Mouse (Mus musculus): ENCODE data around the gene Alkbh7. TPM values are rescaled to one million over a fixed set of nuclear protein-coding genes. Genes with fewer than 3 reads are reported as not detected.

Alkbh7 gene
- polyA plus RNA-seq, 1 experiment from 2014 or later: 31.3 TPM

DNA sequence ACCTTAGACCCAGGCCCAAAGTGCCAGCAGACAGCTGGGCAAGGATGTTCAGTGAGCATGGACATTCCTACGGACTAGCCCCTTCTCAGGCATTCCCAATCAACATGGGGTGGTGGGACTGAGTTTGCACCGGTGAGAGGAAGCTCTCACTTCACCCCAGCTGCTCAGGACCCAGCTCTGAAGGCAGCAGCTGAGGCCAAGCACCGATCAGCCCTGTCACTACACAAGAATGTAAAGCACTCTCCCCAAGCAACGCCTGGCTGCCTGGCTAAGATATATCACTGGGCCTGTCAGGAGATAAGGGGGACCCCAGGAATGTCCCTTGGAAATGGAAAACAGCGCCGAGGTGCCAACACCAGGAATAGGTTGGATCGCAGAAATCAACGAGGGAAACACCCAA lies 4.1 kb downstream of the Alkbh7 start:
- Histone ChIP-seq H3K4me2 (replicated peaks; ENCODE audit: low read depth, low read length) (no peak overlapping the region), H3K27me3 (replicated peaks; ENCODE audit: insufficient read depth, low read length) (no peaks in the 10 kb centered on the region), H3K9ac (replicated peaks; ENCODE audit: low read depth) (no peak overlapping the region), H3K9me3 (ENCODE audit: low read length) (no peaks in the 10 kb centered on the region), H3K4me3 (ENCODE audit: low read depth, low read length) (no peak overlapping the region), H3K36me3 (ENCODE audit: insufficient read depth, low read length) (peaks cover 24% of the 10 kb centered on the region), H3K27ac (ENCODE audit: low read length) (no peak overlapping the region), H3K4me1 (ENCODE audit: insufficient read depth, low read depth, low read length) (no peaks in the 10 kb centered on the region; the same call in 1 of the 2 replicates)
- DNase-seq (ENCODE audit: low spot score) (no peak), ATAC-seq (no peak)
- no peak for TF ChIP-seq CTCF (IDR thresholded peaks at IDR 0.05)
- TF ChIP-seq EP300 (IDR thresholded peaks at IDR 0.05): no peak
- 44% methylated on average over 8 of the region's 8 CpGs for WGBS

GRCm38 (mm10) chr17:57003994-57004393 lies 6.9 kb downstream of the Alkbh7 start:
- DNase-seq (ENCODE audit: low spot score): no peak
- H3K27ac ChIP-seq (ENCODE audit: low read length): no peak overlapping the region
- no peaks in the 10 kb centered on the region for H3K4me1 ChIP-seq (ENCODE audit: insufficient read depth, low read depth, low read length)
- WGBS: 92% methylated on average over 7 of the region's 7 CpGs
- no peaks in the 10 kb centered on the region for H3K9me3 ChIP-seq (ENCODE audit: low read length)
- no peak overlapping the region for H3K4me2 ChIP-seq (replicated peaks; ENCODE audit: low read depth, low read length)
- TF ChIP-seq EP300 (IDR thresholded peaks at IDR 0.05) (no peak), CTCF (IDR thresholded peaks at IDR 0.05) (no peak)
- H3K9ac ChIP-seq (replicated peaks; ENCODE audit: low read depth): no peak overlapping the region
- ATAC-seq: no peak
- no peak overlapping the region for H3K4me3 ChIP-seq (ENCODE audit: low read depth, low read length)
- peaks cover 31% of the 10 kb centered on the region for H3K36me3 ChIP-seq (ENCODE audit: insufficient read depth, low read length)
- H3K27me3 ChIP-seq (replicated peaks; ENCODE audit: insufficient read depth, low read length): no peaks in the 10 kb centered on the region

GRCm38 (mm10) chr17:57007137-57007905 lies 10.2 kb downstream of the Alkbh7 start:
- no peaks in the 10 kb centered on the region for H3K9me3 ChIP-seq (ENCODE audit: low read length)
- DNase-seq (ENCODE audit: low spot score): no peak
- H3K27me3 ChIP-seq (replicated peaks; ENCODE audit: insufficient read depth, low read length): no peaks in the 10 kb centered on the region
- no peak overlapping the region for H3K4me3 ChIP-seq (ENCODE audit: low read depth, low read length)
- no peak overlapping the region for H3K27ac ChIP-seq (ENCODE audit: low read length)
- TF ChIP-seq EP300 (IDR thresholded peaks at IDR 0.05) (no peak), CTCF (IDR thresholded peaks at IDR 0.05) (peak; percentile 49)
- no peak overlapping the region for H3K4me2 ChIP-seq (replicated peaks; ENCODE audit: low read depth, low read length)
- H3K36me3 ChIP-seq (ENCODE audit: insufficient read depth, low read length): peaks cover 28% of the 10 kb centered on the region
- WGBS: 90% methylated on average over 13 of the region's 13 CpGs
- H3K9ac ChIP-seq (replicated peaks; ENCODE audit: low read depth): no peak overlapping the region
- no peaks in the 10 kb centered on the region for H3K4me1 ChIP-seq (ENCODE audit: insufficient read depth, low read depth, low read length)
- ATAC-seq: no peak

DNA sequence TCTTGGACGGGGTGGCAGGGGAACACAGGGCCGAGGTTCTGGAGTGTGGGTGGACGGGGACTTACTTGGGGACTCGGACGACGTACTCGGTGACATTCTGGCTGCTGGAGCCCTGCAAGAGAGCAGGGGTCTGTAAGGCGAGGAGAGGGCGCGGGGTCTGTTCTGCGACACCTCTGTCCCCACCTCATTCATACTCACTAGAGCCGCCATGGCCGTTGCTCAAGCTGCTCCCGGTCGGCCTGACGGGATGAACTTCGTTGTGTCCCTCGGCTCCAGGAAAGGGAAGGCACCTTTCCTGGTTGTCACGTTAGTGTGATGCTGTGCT lies 13.7 kb downstream of the Alkbh7 start:
- ATAC-seq: peak; percentile 31
- no peaks in the 10 kb centered on the region for H3K4me1 ChIP-seq (ENCODE audit: insufficient read depth, low read depth, low read length)
- peaks cover 8% of the 10 kb centered on the region; the same call in 1 of the 2 replicates for H3K36me3 ChIP-seq (ENCODE audit: insufficient read depth, low read length)
- H3K27me3 ChIP-seq (replicated peaks; ENCODE audit: insufficient read depth, low read length): no peaks in the 10 kb centered on the region
- H3K4me2 ChIP-seq (replicated peaks; ENCODE audit: low read depth, low read length): peak overlapping the region; percentile 65
- no peaks in the 10 kb centered on the region for H3K9me3 ChIP-seq (ENCODE audit: low read length)
- peak overlapping the region; percentile 82 for H3K27ac ChIP-seq (ENCODE audit: low read length)
- peak overlapping the region; percentile 68 for H3K4me3 ChIP-seq (ENCODE audit: low read depth, low read length)
- under 1% methylated on average over 19 of the region's 19 CpGs for WGBS
- peak overlapping the region; percentile 69 for H3K9ac ChIP-seq (replicated peaks; ENCODE audit: low read depth)
- no peak for DNase-seq (ENCODE audit: low spot score)
- TF ChIP-seq EP300 (IDR thresholded peaks at IDR 0.05) (no peak), CTCF (IDR thresholded peaks at IDR 0.05) (no peak)

DNA sequence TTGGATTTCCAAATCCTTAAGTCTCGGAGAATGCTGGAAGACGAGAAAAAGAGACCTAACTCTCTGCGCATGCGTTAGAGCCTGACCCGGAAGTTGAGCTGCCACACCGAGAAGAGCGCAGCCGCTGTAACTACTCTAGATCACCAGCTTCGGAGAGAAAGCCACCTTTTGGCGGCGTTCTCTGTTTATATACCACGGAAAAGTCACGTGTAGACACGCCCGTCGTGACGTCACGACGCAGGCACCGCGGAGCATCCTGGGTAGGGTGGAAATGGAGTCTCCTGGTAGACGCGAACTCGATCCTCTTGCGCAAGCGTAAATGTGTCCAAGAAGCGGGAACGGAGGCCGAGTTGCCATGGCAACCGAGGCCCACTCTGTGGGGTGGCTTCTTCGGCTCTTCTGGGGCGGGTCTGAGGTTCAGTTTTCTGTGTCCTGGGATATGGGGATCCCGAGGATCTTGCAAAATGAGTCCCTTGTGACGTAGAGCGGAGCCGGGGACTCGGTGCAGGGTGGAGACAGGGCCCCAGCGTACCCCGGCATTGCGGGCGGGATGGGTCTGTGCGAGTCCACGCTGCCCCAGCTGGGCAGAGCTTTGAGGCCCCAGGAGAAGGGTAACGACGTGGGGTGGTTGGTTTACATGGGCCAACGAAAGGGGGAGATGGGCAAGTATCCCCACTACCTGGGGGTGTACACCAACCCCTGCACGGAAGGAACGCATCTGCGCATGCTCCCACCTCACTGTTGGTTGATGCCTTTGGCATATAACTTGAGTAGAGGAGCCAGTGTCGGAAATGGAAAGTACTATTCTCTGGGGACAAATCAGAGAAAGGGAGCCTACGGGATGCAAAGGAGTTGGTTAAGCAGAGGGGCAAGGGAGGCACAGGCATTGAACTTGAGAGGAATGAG lies 14.3 kb downstream of the Alkbh7 start, which contains the start of the genes Gtf2f1 and Gm17949:
Gene Gtf2f1 (minus strand): TSS at position 53 of the 906 bp plus-strand sequence.
Gene Gm17949 (plus strand): TSS at position 234 of the 906 bp plus-strand sequence.
- H3K4me3 ChIP-seq (ENCODE audit: low read depth, low read length): peak within 1 kb of the TSS; percentile 68
- no peaks in the 10 kb centered on the region for H3K27me3 ChIP-seq (replicated peaks; ENCODE audit: insufficient read depth, low read length)
- H3K27ac ChIP-seq (ENCODE audit: low read length): peak within 1 kb of the TSS; percentile 82
- H3K4me2 ChIP-seq (replicated peaks; ENCODE audit: low read depth, low read length): peak within 1 kb of the TSS; percentile 74
- H3K9ac ChIP-seq (replicated peaks; ENCODE audit: low read depth): peak within 1 kb of the TSS; percentile 69
- no peaks in the 10 kb centered on the region for H3K4me1 ChIP-seq (ENCODE audit: insufficient read depth, low read depth, low read length)
- peak; percentile 99 for DNase-seq (ENCODE audit: low spot score)
- no peaks in the 10 kb centered on the region for H3K9me3 ChIP-seq (ENCODE audit: low read length)
- peak; percentile 94 for ATAC-seq
- H3K36me3 ChIP-seq (ENCODE audit: insufficient read depth, low read length): peaks cover 4% of the 10 kb centered on the region; the same call in 1 of the 2 replicates
- TF ChIP-seq EP300 (IDR thresholded peaks at IDR 0.05) (peak; percentile 54; the same call in 1 of the 2 replicates), CTCF (IDR thresholded peaks at IDR 0.05) (peak; percentile 55)
- WGBS: under 1% methylated on average over 51 of the region's 51 CpGs

Data from lung, postnatal 0 days (tissue).